Mouse (Mus musculus): ENCODE measurements at regions not wholly inside any gene's neighbourhood (a gene's known extent, or its start where the extent isn't known, plus 50 kb on each side); places are given as distances from the start of the nearest gene placed in this dataset.
"Not testable (repeated sequence)": the region's sequence is repeated elsewhere in the genome, so short reads cannot be mapped to it uniquely, and the experiment has no call there.

GRCm38 (mm10) chr1:157872775-157873174 lies 366.2 kb downstream of the Sec16b start:
- Histone ChIP-seq H3K9ac (no peak overlapping the region), H3K4me3 (no peak overlapping the region), H3K27me3 (no peaks in the 10 kb centered on the region), H3K4me2 (no peak overlapping the region), H3K4me1 (no peaks in the 10 kb centered on the region), H3K36me3 (no peaks in the 10 kb centered on the region), H3K9me3 (no peaks in the 10 kb centered on the region), H3K27ac (no peak overlapping the region)
- ATAC-seq (ENCODE audit: borderline replicate concordance, extremely low read depth, low FRiP score, low TSS enrichment): no peak
- WGBS: 70% methylated on average over 5 of the region's 5 CpGs

- H3K9ac ChIP-seq: no peak overlapping the region
- no peaks in the 10 kb centered on the region for H3K4me1 ChIP-seq
- ATAC-seq (ENCODE audit: borderline replicate concordance, extremely low read depth, low FRiP score, low TSS enrichment): no peak
- H3K4me2 ChIP-seq: no peak overlapping the region
- no peak overlapping the region for H3K27ac ChIP-seq
- H3K4me3 ChIP-seq: no peak overlapping the region
- no peaks in the 10 kb centered on the region for H3K27me3 ChIP-seq
- 68% methylated on average over 2 of the region's 2 CpGs for WGBS
- no peaks in the 10 kb centered on the region for H3K36me3 ChIP-seq
- H3K9me3 ChIP-seq: no peaks in the 10 kb centered on the region
Observed at GRCm38 (mm10) chr1:157875006-157875405, 368.5 kb downstream of the Sec16b start.

- H3K4me3 ChIP-seq; H3K9ac ChIP-seq; H3K9me3 ChIP-seq; ATAC-seq (ENCODE audit: borderline replicate concordance, extremely low read depth, low FRiP score, low TSS enrichment); H3K36me3 ChIP-seq; H3K27ac ChIP-seq; H3K27me3 ChIP-seq; H3K4me1 ChIP-seq; H3K4me2 ChIP-seq: not testable (repeated sequence)
- WGBS: 91% methylated on average over 2 of the region's 4 CpGs
Observed at GRCm38 (mm10) chr1:157877117-157877516, 370.6 kb downstream of the Sec16b start.

GRCm38 (mm10) chr1:157887146-157887545 lies 380.6 kb downstream of the Sec16b start:
- Histone ChIP-seq H3K4me1 (no peaks in the 10 kb centered on the region), H3K9me3 (no peaks in the 10 kb centered on the region), H3K36me3 (no peaks in the 10 kb centered on the region), H3K27me3 (no peaks in the 10 kb centered on the region), H3K4me2 (no peak overlapping the region), H3K9ac (no peak overlapping the region), H3K4me3 (no peak overlapping the region), H3K27ac (no peak overlapping the region)
- 32% methylated on average over 1 of the region's 1 CpGs for whole genome bisulfite sequencing
- no peak for ATAC-seq (ENCODE audit: borderline replicate concordance, extremely low read depth, low FRiP score, low TSS enrichment)

- 76% methylated on average over 7 of the region's 7 CpGs for WGBS
- no peak for ATAC-seq (ENCODE audit: borderline replicate concordance, extremely low read depth, low FRiP score, low TSS enrichment)
- no peaks in the 10 kb centered on the region for H3K27me3 ChIP-seq
Observed at GRCm38 (mm10) chr1:157888573-157888972, 382.0 kb downstream of the Sec16b start.

GRCm38 (mm10) chr1:157906168-157906567 lies 399.6 kb downstream of the Sec16b start:
- WGBS: 76% methylated on average over 2 of the region's 2 CpGs
- no peaks in the 10 kb centered on the region for H3K4me1 ChIP-seq
- no peaks in the 10 kb centered on the region for H3K9me3 ChIP-seq
- ATAC-seq (ENCODE audit: borderline replicate concordance, extremely low read depth, low FRiP score, low TSS enrichment): no peak
- no peak overlapping the region for H3K4me2 ChIP-seq
- H3K27me3 ChIP-seq: no peaks in the 10 kb centered on the region
- H3K9ac ChIP-seq: no peak overlapping the region
- H3K36me3 ChIP-seq: no peaks in the 10 kb centered on the region
- H3K4me3 ChIP-seq: no peak overlapping the region
- H3K27ac ChIP-seq: no peak overlapping the region

More at GRCm38 (mm10) chr1:157888573-157888972, 382.0 kb downstream of the Sec16b start:
- Histone ChIP-seq H3K4me3 (no peak overlapping the region), H3K36me3 (no peaks in the 10 kb centered on the region), H3K4me1 (no peaks in the 10 kb centered on the region), H3K4me2 (no peak overlapping the region), H3K9me3 (no peaks in the 10 kb centered on the region), H3K27ac (no peak overlapping the region), H3K9ac (no peak overlapping the region)

GRCm38 (mm10) chr1:157937800-157938348 lies 418.3 kb downstream of the Brinp2 start:
- no peaks in the 10 kb centered on the region for H3K27me3 ChIP-seq
- no peaks in the 10 kb centered on the region for H3K9me3 ChIP-seq
- no peak overlapping the region for H3K4me3 ChIP-seq
- H3K36me3 ChIP-seq: no peaks in the 10 kb centered on the region
- ATAC-seq (ENCODE audit: borderline replicate concordance, extremely low read depth, low FRiP score, low TSS enrichment): no peak
- H3K9ac ChIP-seq: no peak overlapping the region
- no peak overlapping the region for H3K4me2 ChIP-seq
- no peak overlapping the region for H3K27ac ChIP-seq
- H3K4me1 ChIP-seq: no peaks in the 10 kb centered on the region
- 63% methylated on average over 1 of the region's 1 CpGs for WGBS

- no peak overlapping the region for H3K27ac ChIP-seq
- H3K9me3 ChIP-seq: no peaks in the 10 kb centered on the region
- H3K27me3 ChIP-seq: no peaks in the 10 kb centered on the region
- no peak overlapping the region for H3K4me3 ChIP-seq
- H3K9ac ChIP-seq: no peak overlapping the region
- no peaks in the 10 kb centered on the region for H3K36me3 ChIP-seq
- no peak for ATAC-seq (ENCODE audit: borderline replicate concordance, extremely low read depth, low FRiP score, low TSS enrichment)
- no peak overlapping the region for H3K4me2 ChIP-seq
- no peaks in the 10 kb centered on the region for H3K4me1 ChIP-seq
- WGBS: 67% methylated on average over 1 of the region's 1 CpGs
Observed at GRCm38 (mm10) chr1:157939516-157939915, 416.6 kb downstream of the Brinp2 start.

- ATAC-seq (ENCODE audit: borderline replicate concordance, extremely low read depth, low FRiP score, low TSS enrichment): no peak
- H3K4me3 ChIP-seq: no peak overlapping the region
- H3K9me3 ChIP-seq: no peaks in the 10 kb centered on the region
- no peaks in the 10 kb centered on the region for H3K36me3 ChIP-seq
- H3K9ac ChIP-seq: no peak overlapping the region
- no peaks in the 10 kb centered on the region for H3K4me1 ChIP-seq
- H3K4me2 ChIP-seq: no peak overlapping the region
- no peaks in the 10 kb centered on the region for H3K27me3 ChIP-seq
- 48% methylated on average over 3 of the region's 3 CpGs for WGBS
- H3K27ac ChIP-seq: no peak overlapping the region
Observed at GRCm38 (mm10) chr1:157940331-157940758, 415.8 kb downstream of the Brinp2 start.

GRCm38 (mm10) chr1:157957506-157957905 lies 398.6 kb downstream of the Brinp2 start:
- ATAC-seq (ENCODE audit: borderline replicate concordance, extremely low read depth, low FRiP score, low TSS enrichment): no peak
- Histone ChIP-seq H3K9ac (no peak overlapping the region), H3K36me3 (no peaks in the 10 kb centered on the region), H3K4me3 (no peak overlapping the region), H3K4me2 (no peak overlapping the region), H3K27ac (no peak overlapping the region), H3K9me3 (no peaks in the 10 kb centered on the region), H3K27me3 (no peaks in the 10 kb centered on the region), H3K4me1 (no peaks in the 10 kb centered on the region)
- WGBS: 39% methylated on average over 4 of the region's 4 CpGs

- Histone ChIP-seq H3K27me3 (no peaks in the 10 kb centered on the region), H3K36me3 (no peaks in the 10 kb centered on the region), H3K27ac (no peak overlapping the region), H3K9me3 (no peaks in the 10 kb centered on the region), H3K9ac (no peak overlapping the region), H3K4me1 (no peaks in the 10 kb centered on the region), H3K4me2 (no peak overlapping the region), H3K4me3 (no peak overlapping the region)
- WGBS: 74% methylated on average over 3 of the region's 3 CpGs
- ATAC-seq (ENCODE audit: borderline replicate concordance, extremely low read depth, low FRiP score, low TSS enrichment): no peak
Observed at GRCm38 (mm10) chr1:157964461-157964860, 391.7 kb downstream of the Brinp2 start.

GRCm38 (mm10) chr1:157969635-157970111 lies 386.5 kb downstream of the Brinp2 start:
- 79% methylated on average over 6 of the region's 6 CpGs for WGBS
- Histone ChIP-seq H3K4me3 (no peak overlapping the region), H3K27ac (no peak overlapping the region), H3K4me2 (no peak overlapping the region), H3K27me3 (no peaks in the 10 kb centered on the region), H3K36me3 (no peaks in the 10 kb centered on the region), H3K4me1 (no peaks in the 10 kb centered on the region), H3K9me3 (no peaks in the 10 kb centered on the region), H3K9ac (no peak overlapping the region)
- ATAC-seq (ENCODE audit: borderline replicate concordance, extremely low read depth, low FRiP score, low TSS enrichment): no peak

Data from lung, embryonic 15.5 days (tissue).